Mouse (Mus musculus) hindbrain, postnatal 0 days (tissue): Measurements from ENCODE around the gene Tbce. TPM values are rescaled to one million over a fixed set of nuclear protein-coding genes. Genes with fewer than 3 reads are reported as not detected.

Experiments
- ATAC-seq: fragments of 200-750 bp; cut with Nextera tagmentation; 2 replicates; pipeline ENCODE4 v1.8.0; 2017; ENCODE audit warnings: mild to moderate bottlenecking, moderate TSS enrichment, moderate library complexity
- DNase-seq: peaks from one replicate; pipeline ENCODE4 v3.0.0-alpha.2; 2015; ENCODE audit warnings: low spot score
- H3K27ac ChIP-seq: fragments of 300-500 bp; sonication (generic); 2 replicates; pipeline ENCODE4 v1.5.1; 2014; ENCODE audit warnings: mild to moderate bottlenecking
- H3K27me3 ChIP-seq: fragments of 300-500 bp; sonication (generic); 2 replicates; pipeline ENCODE4 v1.6.1; 2014; ENCODE audit warnings: low read length, mixed read lengths; ENCODE audit not compliant: insufficient read depth
- H3K36me3 ChIP-seq: fragments of 300-500 bp; sonication (generic); 2 replicates; pipeline ENCODE4 v1.6.1; 2014; ENCODE audit warnings: low read length, mixed read lengths; ENCODE audit not compliant: insufficient read depth
- H3K4me1 ChIP-seq: fragments of 300-500 bp; sonication (generic); 2 replicates; pipeline ENCODE4 v1.6.1; 2014; ENCODE audit warnings: antibody characterized with exemption, low read length, mixed read lengths; ENCODE audit not compliant: insufficient read depth
- H3K4me2 ChIP-seq: fragments of 300-500 bp; sonication (generic); 2 replicates; pipeline ENCODE4 v1.6.1; 2014; ENCODE audit warnings: low read depth, mild to moderate bottlenecking, low read length, moderate library complexity, mixed read lengths
- H3K4me3 ChIP-seq: fragments of 300-500 bp; sonication (generic); 2 replicates; pipeline ENCODE4 v1.5.1; 2014; ENCODE audit warnings: low read length
- H3K9ac ChIP-seq: fragments of 300-500 bp; sonication (generic); replicated peaks from 2 replicates; pipeline ENCODE4 v1.6.1; 2014; ENCODE audit warnings: mild to moderate bottlenecking, low read length, moderate library complexity, mixed read lengths
- H3K9me3 ChIP-seq: fragments of 300-500 bp; sonication (generic); 2 replicates; pipeline ENCODE4 v1.6.1; 2016; ENCODE audit warnings: low read length, mixed read lengths
- CTCF ChIP-seq: IDR thresholded peaks from 2 replicates; pipeline ENCODE4 v1.5.1; 2016; ENCODE audit warnings: antibody characterized with exemption, control low read depth, low read depth
- WGBS: fragments of 180-500 bp; shearing (Covaris S2); extraction: QIAGEN DNeasy Blood & Tissue Kit; methylation state at CpG from one replicate; pipeline ENCODE4 v1.1.7; 2014; 5-methylcytosine and 5-hydroxymethylcytosine counted together
- polyA plus RNA-seq: library from polyadenylated mRNA; unstranded; fragments of >200 nt; fragmentation: Nextera tagmentation; extraction: Ambion mirVana; gene quantifications from 2 replicates; pipeline ENCODE4 v1.2.1, GENCODE M21; 2015
- total RNA-seq: library from RNA; depleted of rRNA; stranded (reverse); fragments of >200 nt; gene quantifications from 2 replicates; pipeline ENCODE4 v1.2.3, GENCODE M21; 2014; rRNA removed

Tbce gene
- total and polyA plus RNA-seq, 2 experiments from 2014 or later: 60.2 to 79.1 TPM

DNA sequence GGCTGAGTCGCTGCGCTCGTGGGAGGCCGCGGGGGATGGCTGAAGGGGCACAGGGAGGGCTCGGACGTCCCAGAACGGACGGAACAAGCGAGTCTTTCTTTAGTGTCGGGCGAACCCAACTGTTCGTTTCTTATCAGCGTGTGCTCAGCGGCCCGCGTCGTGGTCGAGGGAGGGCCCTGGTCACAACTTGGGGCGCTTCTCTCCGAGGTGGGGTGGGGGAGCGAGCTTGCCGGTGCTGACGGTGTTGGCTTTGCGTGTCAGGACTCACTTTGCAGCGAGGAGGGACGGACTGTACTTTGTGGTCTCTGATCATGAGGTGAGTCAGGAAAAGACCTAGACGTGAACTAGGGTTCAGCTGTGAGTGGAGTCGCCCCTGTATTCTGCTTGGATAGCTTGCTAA is 84.5 kb downstream of the Tbce start:
- WGBS: 0% methylated on average over 27 of the region's 29 CpGs
- Histone ChIP-seq H3K36me3 (no peaks in the 10 kb centered on the region), H3K4me2 (peak overlapping the region; percentile 80), H3K27ac (peak overlapping the region; percentile 61), H3K9me3 (no peaks in the 10 kb centered on the region), H3K9ac (peak overlapping the region; percentile 77), H3K27me3 (no peaks in the 10 kb centered on the region), H3K4me1 (peaks cover 3% of the 10 kb centered on the region; the same call in 1 of the 2 replicates), H3K4me3 (peak overlapping the region; percentile 97)
- DNase-seq: peak; percentile 31
- no peak for ATAC-seq
- no peak for TF ChIP-seq CTCF

DNA sequence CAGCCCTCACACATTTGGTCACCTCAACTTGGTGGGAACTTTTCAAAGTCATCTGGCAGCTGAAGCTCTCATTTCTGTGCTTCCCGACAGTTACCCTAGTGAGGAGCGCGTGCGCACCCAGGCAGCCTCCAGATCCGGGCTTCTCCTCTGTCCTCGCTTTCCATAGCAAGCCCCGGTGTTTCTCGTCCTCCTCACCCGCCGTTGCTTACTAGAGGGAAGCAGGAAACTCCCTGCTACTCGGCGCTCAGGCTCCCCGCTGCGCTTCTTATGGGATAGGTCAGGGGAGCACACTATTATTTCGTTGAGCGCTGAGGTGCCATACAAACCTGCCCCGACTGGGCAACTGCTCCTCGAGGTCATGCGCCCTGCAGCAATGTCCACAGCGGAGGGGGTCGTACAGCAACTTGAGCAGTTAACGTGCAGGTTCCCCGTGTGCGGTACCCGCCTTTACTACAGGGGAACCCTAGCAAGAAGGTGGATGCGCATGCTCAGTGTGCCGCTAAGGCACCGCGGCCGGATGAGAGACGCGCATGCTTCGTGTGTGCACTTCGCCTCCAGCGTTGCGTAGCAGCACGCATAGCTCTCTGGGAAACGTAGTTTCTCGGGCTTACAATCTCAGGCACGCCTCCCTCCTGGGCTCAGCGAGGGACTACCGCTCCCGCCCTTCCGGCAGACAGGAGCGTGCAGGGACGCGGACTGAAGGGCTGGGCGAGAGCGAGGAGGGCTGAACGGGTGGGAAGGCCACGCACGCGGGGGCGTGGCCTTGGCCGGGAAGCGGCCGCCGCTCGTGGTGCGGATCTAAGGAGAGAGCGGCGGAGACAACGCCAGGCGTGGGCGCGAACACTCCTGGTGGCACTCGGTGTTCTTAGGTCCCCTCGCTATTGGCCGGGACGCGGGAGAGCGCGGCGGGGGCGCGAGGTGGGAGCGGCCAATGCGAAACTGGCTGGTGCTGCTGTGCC is 85.3 kb downstream of the Tbce start, which contains the start of gene B3galnt2:
TSS of gene B3galnt2 (plus strand) at position 596 of the 959 bp plus-strand sequence.
- Histone ChIP-seq H3K4me1 (peaks cover 3% of the 10 kb centered on the region; the same call in 1 of the 2 replicates), H3K27ac (peak within 1 kb of the TSS; percentile 61), H3K4me2 (peak within 1 kb of the TSS; percentile 80), H3K27me3 (no peaks in the 10 kb centered on the region), H3K36me3 (no peaks in the 10 kb centered on the region), H3K9me3 (no peaks in the 10 kb centered on the region), H3K4me3 (peak within 1 kb of the TSS; percentile 97), H3K9ac (peak within 1 kb of the TSS; percentile 77)
- ATAC-seq (peak; percentile 99), DNase-seq (peak; percentile 100)
- TF ChIP-seq CTCF: no peak
- WGBS: under 1% methylated on average over 70 of the region's 78 CpGs

Other genes with a start within 250 kb of the Tbce start
- 7.8 and 10.2 TPM in 2 replicates for gene B3galnt2, start 85.2 kb downstream of the Tbce start, total RNA-seq
- gene B3galnt2, start 85.2 kb downstream of the Tbce start, polyA plus RNA-seq: 7.2 and 9.6 TPM in 2 replicates
- 17.9 and 24.8 TPM in 2 replicates for gene Arid4b, start 23.6 kb upstream of the Tbce start, total RNA-seq
- 56.4 and 66.7 TPM in 2 replicates for gene Arid4b, start 23.6 kb upstream of the Tbce start, polyA plus RNA-seq
- 90.9 and 120 TPM in 2 replicates for gene Ggps1, start 23.9 kb upstream of the Tbce start, total RNA-seq
- 74.4 and 80.0 TPM in 2 replicates for gene Ggps1, start 23.9 kb upstream of the Tbce start, polyA plus RNA-seq